Mouse (Mus musculus) gonadal fat pad, adult 2 months (tissue): ENCODE results near the gene Naa35. TPM values are rescaled to one million over a fixed set of nuclear protein-coding genes. Genes with fewer than 3 reads are reported as not detected.

Experiments
- DNase-seq: peaks from one replicate; pipeline ENCODE4 v3.0.0-alpha.2; 2012; ENCODE audit warnings: low read depth
- polyA plus RNA-seq: library from polyadenylated mRNA; depleted of rRNA; stranded (reverse); fragments of >200 nt; gene quantifications from 2 replicates; pipeline ENCODE4 v1.2.3, GENCODE M21; 2012

The Naa35 gene
- polyA plus RNA-seq, 1 experiment, result 33.8 TPM

- no peak for DNase-seq
Observed at GRCm38 (mm10) chr13:59637800-59638199, 52.7 kb downstream of the Naa35 start.

GRCm38 (mm10) chr13:59639368-59640177 lies 54.5 kb downstream of the Naa35 start:
- no peak for DNase-seq

GRCm38 (mm10) chr13:59640178-59640440 lies 55.0 kb downstream of the Naa35 start:
- no peak for DNase-seq

GRCm38 (mm10) chr13:59642818-59643217 lies 57.8 kb downstream of the Naa35 start:
- no peak for DNase-seq

- no peak for DNase-seq
Observed at GRCm38 (mm10) chr13:59645491-59645890, 60.4 kb downstream of the Naa35 start.

- DNase-seq, result no peak
Observed at GRCm38 (mm10) chr13:59646674-59647244, 61.7 kb downstream of the Naa35 start.

GRCm38 (mm10) chr13:59647484-59647883 lies 62.4 kb downstream of the Naa35 start:
- no peak for DNase-seq

GRCm38 (mm10) chr13:59648598-59648997 lies 63.5 kb downstream of the Naa35 start:
- no peak for DNase-seq

GRCm38 (mm10) chr13:59649781-59650180 lies 64.7 kb downstream of the Naa35 start:
- DNase-seq, result no peak

- DNase-seq, result no peak
Observed at GRCm38 (mm10) chr13:59652651-59653050, 67.6 kb downstream of the Naa35 start.

- DNase-seq, result no peak
Observed at GRCm38 (mm10) chr13:59653136-59653535, 68.1 kb downstream of the Naa35 start.

GRCm38 (mm10) chr13:59654465-59654864 lies 69.4 kb downstream of the Naa35 start:
- no peak for DNase-seq

GRCm38 (mm10) chr13:59655718-59656315 lies 70.8 kb downstream of the Naa35 start:
- no peak for DNase-seq

- DNase-seq, result no peak
Observed at GRCm38 (mm10) chr13:59656316-59656832, 71.3 kb downstream of the Naa35 start.

- no peak for DNase-seq
Observed at GRCm38 (mm10) chr13:59656975-59657388, 71.9 kb downstream of the Naa35 start.

- DNase-seq, result no peak
Observed at GRCm38 (mm10) chr13:59657781-59658180, 72.7 kb downstream of the Naa35 start.

GRCm38 (mm10) chr13:59660371-59660770 lies 75.3 kb downstream of the Naa35 start:
- no peak for DNase-seq

- DNase-seq, result no peak
Observed at GRCm38 (mm10) chr13:59661387-59661786, 76.3 kb downstream of the Naa35 start.

GRCm38 (mm10) chr13:59661966-59662365 lies 76.9 kb downstream of the Naa35 start:
- DNase-seq, result no peak

GRCm38 (mm10) chr13:59663939-59664712 lies 79.1 kb downstream of the Naa35 start:
- DNase-seq, result no peak

- DNase-seq, result no peak
Observed at GRCm38 (mm10) chr13:59667763-59668162, 82.7 kb downstream of the Naa35 start.

GRCm38 (mm10) chr13:59668501-59669093 lies 83.5 kb downstream of the Naa35 start:
- DNase-seq, result no peak
